Mouse (Mus musculus): ENCODE data around the gene Anxa8. TPM values are rescaled to one million over a fixed set of nuclear protein-coding genes. Genes with fewer than 3 reads are reported as not detected.

Gene Anxa8
- polyA plus RNA-seq, 1 experiment from 2014 or later = 34.6 TPM

- 7% methylated on average over 11 of the region's 11 CpGs for WGBS
- DNase-seq (ENCODE audit: low spot score) = peak; percentile 94
- H3K9ac ChIP-seq (ENCODE audit: low read depth, low read length) = no peak overlapping the region
Observed at GRCm38 (mm10) chr14:34080321-34080997, 5.3 kb upstream of the Anxa8 start.

GRCm38 (mm10) chr14:34086806-34087205 is 1.0 kb downstream of the Anxa8 start:
- Histone ChIP-seq H3K27ac (replicated peaks; ENCODE audit: low read depth, low read length) (no peak overlapping the region), H3K9ac (ENCODE audit: low read depth, low read length) (no peak overlapping the region), H3K9me3 (ENCODE audit: control insufficient read depth, low read length) (no peaks in the 10 kb centered on the region), H3K4me1 (ENCODE audit: control insufficient read depth, insufficient read depth, low read length) (no peaks in the 10 kb centered on the region), H3K36me3 (ENCODE audit: control insufficient read depth, insufficient read depth, low read length) (no peaks in the 10 kb centered on the region), H3K27me3 (replicated peaks; ENCODE audit: control insufficient read depth, insufficient read depth, low read length) (no peaks in the 10 kb centered on the region), H3K4me2 (ENCODE audit: low read depth, low read length) (peak overlapping the region; percentile 18; the same call in 1 of the 2 replicates), H3K4me3 (ENCODE audit: low read depth, low read length) (no peak overlapping the region)
- ATAC-seq (ENCODE audit: low read depth) (no peak), DNase-seq (ENCODE audit: low spot score) (no peak)
- 63% methylated on average over 3 of the region's 4 CpGs for WGBS

More at GRCm38 (mm10) chr14:34080321-34080997, 5.3 kb upstream of the Anxa8 start:
- Histone ChIP-seq H3K4me3 (ENCODE audit: low read depth, low read length) (no peak overlapping the region), H3K9me3 (ENCODE audit: control insufficient read depth, low read length) (no peaks in the 10 kb centered on the region), H3K36me3 (ENCODE audit: control insufficient read depth, insufficient read depth, low read length) (no peaks in the 10 kb centered on the region), H3K4me1 (ENCODE audit: control insufficient read depth, insufficient read depth, low read length) (no peaks in the 10 kb centered on the region), H3K27ac (replicated peaks; ENCODE audit: low read depth, low read length) (no peak overlapping the region), H3K27me3 (replicated peaks; ENCODE audit: control insufficient read depth, insufficient read depth, low read length) (no peaks in the 10 kb centered on the region), H3K4me2 (ENCODE audit: low read depth, low read length) (0 out of 2 replicates have a peak overlapping the region, but pooled peaks have one; percentile 2)
- peak; percentile 87 for ATAC-seq (ENCODE audit: low read depth)

- Histone ChIP-seq H3K27me3 (replicated peaks; ENCODE audit: control insufficient read depth, insufficient read depth, low read length) (no peaks in the 10 kb centered on the region), H3K9ac (ENCODE audit: low read depth, low read length) (no peak overlapping the region), H3K36me3 (ENCODE audit: control insufficient read depth, insufficient read depth, low read length) (no peaks in the 10 kb centered on the region), H3K9me3 (ENCODE audit: control insufficient read depth, low read length) (no peaks in the 10 kb centered on the region), H3K4me1 (ENCODE audit: control insufficient read depth, insufficient read depth, low read length) (no peaks in the 10 kb centered on the region), H3K4me2 (ENCODE audit: low read depth, low read length) (no peak overlapping the region), H3K4me3 (ENCODE audit: low read depth, low read length) (no peak overlapping the region), H3K27ac (replicated peaks; ENCODE audit: low read depth, low read length) (no peak overlapping the region)
- DNase-seq (ENCODE audit: low spot score) (no peak), ATAC-seq (ENCODE audit: low read depth) (no peak)
- WGBS = 85% methylated on average over 2 of the region's 2 CpGs
Observed at GRCm38 (mm10) chr14:34087856-34088398, 2.1 kb downstream of the Anxa8 start.

GRCm38 (mm10) chr14:34089796-34090195 is 4.0 kb downstream of the Anxa8 start:
- H3K27me3 ChIP-seq (replicated peaks; ENCODE audit: control insufficient read depth, insufficient read depth, low read length) = no peaks in the 10 kb centered on the region
- H3K36me3 ChIP-seq (ENCODE audit: control insufficient read depth, insufficient read depth, low read length) = no peaks in the 10 kb centered on the region
- H3K9ac ChIP-seq (ENCODE audit: low read depth, low read length) = no peak overlapping the region
- H3K4me2 ChIP-seq (ENCODE audit: low read depth, low read length) = no peak overlapping the region
- no peak overlapping the region for H3K4me3 ChIP-seq (ENCODE audit: low read depth, low read length)
- no peaks in the 10 kb centered on the region for H3K4me1 ChIP-seq (ENCODE audit: control insufficient read depth, insufficient read depth, low read length)
- H3K27ac ChIP-seq (replicated peaks; ENCODE audit: low read depth, low read length) = no peak overlapping the region
- ATAC-seq (ENCODE audit: low read depth) (no peak), DNase-seq (ENCODE audit: low spot score) (no peak)
- H3K9me3 ChIP-seq (ENCODE audit: control insufficient read depth, low read length) = no peaks in the 10 kb centered on the region
- whole genome bisulfite sequencing = 84% methylated on average over 8 of the region's 8 CpGs

GRCm38 (mm10) chr14:34091475-34091874 is 5.7 kb downstream of the Anxa8 start:
- Histone ChIP-seq H3K27ac (replicated peaks; ENCODE audit: low read depth, low read length) (no peak overlapping the region), H3K9me3 (ENCODE audit: control insufficient read depth, low read length) (no peaks in the 10 kb centered on the region), H3K4me2 (ENCODE audit: low read depth, low read length) (no peak overlapping the region), H3K4me3 (ENCODE audit: low read depth, low read length) (no peak overlapping the region), H3K27me3 (replicated peaks; ENCODE audit: control insufficient read depth, insufficient read depth, low read length) (no peaks in the 10 kb centered on the region), H3K36me3 (ENCODE audit: control insufficient read depth, insufficient read depth, low read length) (no peaks in the 10 kb centered on the region), H3K4me1 (ENCODE audit: control insufficient read depth, insufficient read depth, low read length) (no peaks in the 10 kb centered on the region), H3K9ac (ENCODE audit: low read depth, low read length) (no peak overlapping the region)
- ATAC-seq (ENCODE audit: low read depth) (no peak), DNase-seq (ENCODE audit: low spot score) (no peak)
- WGBS = 80% methylated on average over 5 of the region's 5 CpGs

GRCm38 (mm10) chr14:34092856-34093255 is 7.1 kb downstream of the Anxa8 start:
- no peaks in the 10 kb centered on the region for H3K36me3 ChIP-seq (ENCODE audit: control insufficient read depth, insufficient read depth, low read length)
- no peaks in the 10 kb centered on the region for H3K9me3 ChIP-seq (ENCODE audit: control insufficient read depth, low read length)
- ATAC-seq (ENCODE audit: low read depth) (no peak), DNase-seq (ENCODE audit: low spot score) (no peak)
- no peak overlapping the region for H3K27ac ChIP-seq (replicated peaks; ENCODE audit: low read depth, low read length)
- H3K4me2 ChIP-seq (ENCODE audit: low read depth, low read length) = no peak overlapping the region
- no peaks in the 10 kb centered on the region for H3K4me1 ChIP-seq (ENCODE audit: control insufficient read depth, insufficient read depth, low read length)
- H3K4me3 ChIP-seq (ENCODE audit: low read depth, low read length) = no peak overlapping the region
- H3K9ac ChIP-seq (ENCODE audit: low read depth, low read length) = no peak overlapping the region
- WGBS = 100% methylated on average over 1 of the region's 1 CpGs
- H3K27me3 ChIP-seq (replicated peaks; ENCODE audit: control insufficient read depth, insufficient read depth, low read length) = no peaks in the 10 kb centered on the region

- no peaks in the 10 kb centered on the region for H3K36me3 ChIP-seq (ENCODE audit: control insufficient read depth, insufficient read depth, low read length)
- WGBS = 78% methylated on average over 5 of the region's 5 CpGs
- no peak overlapping the region for H3K27ac ChIP-seq (replicated peaks; ENCODE audit: low read depth, low read length)
- DNase-seq (ENCODE audit: low spot score) = no peak
- H3K4me1 ChIP-seq (ENCODE audit: control insufficient read depth, insufficient read depth, low read length) = no peaks in the 10 kb centered on the region
- H3K4me3 ChIP-seq (ENCODE audit: low read depth, low read length) = no peak overlapping the region
- H3K4me2 ChIP-seq (ENCODE audit: low read depth, low read length) = no peak overlapping the region
- no peaks in the 10 kb centered on the region for H3K9me3 ChIP-seq (ENCODE audit: control insufficient read depth, low read length)
- ATAC-seq (ENCODE audit: low read depth) = no peak
- H3K27me3 ChIP-seq (replicated peaks; ENCODE audit: control insufficient read depth, insufficient read depth, low read length) = no peaks in the 10 kb centered on the region
- no peak overlapping the region for H3K9ac ChIP-seq (ENCODE audit: low read depth, low read length)
Observed at GRCm38 (mm10) chr14:34096161-34096560, 10.4 kb downstream of the Anxa8 start.

- 54% methylated on average over 5 of the region's 5 CpGs for WGBS
- Histone ChIP-seq H3K36me3 (ENCODE audit: control insufficient read depth, insufficient read depth, low read length) (no peaks in the 10 kb centered on the region), H3K9me3 (ENCODE audit: control insufficient read depth, low read length) (no peaks in the 10 kb centered on the region), H3K27ac (replicated peaks; ENCODE audit: low read depth, low read length) (no peak within 1 kb of the TSS), H3K4me1 (ENCODE audit: control insufficient read depth, insufficient read depth, low read length) (peaks cover 11% of the 10 kb centered on the region; the same call in 1 of the 2 replicates), H3K9ac (ENCODE audit: low read depth, low read length) (0 out of 2 replicates have a peak within 1 kb of the TSS, but pooled peaks have one; percentile 14), H3K4me2 (ENCODE audit: low read depth, low read length) (no peak within 1 kb of the TSS), H3K27me3 (replicated peaks; ENCODE audit: control insufficient read depth, insufficient read depth, low read length) (no peaks in the 10 kb centered on the region), H3K4me3 (ENCODE audit: low read depth, low read length) (no peak within 1 kb of the TSS)
- DNase-seq (ENCODE audit: low spot score) (peak; percentile 82), ATAC-seq (ENCODE audit: low read depth) (peak; percentile 54; the same call in 1 of the 2 replicates)
Observed at GRCm38 (mm10) chr14:34102601-34103000, 16.8 kb downstream of the Anxa8 start, which contains the start of gene A630023A22Rik. Gene A630023A22Rik, minus strand, starts transcription at chr14:34102754.

- no peak overlapping the region for H3K27ac ChIP-seq (replicated peaks; ENCODE audit: low read depth, low read length)
- H3K4me1 ChIP-seq (ENCODE audit: control insufficient read depth, insufficient read depth, low read length) = peaks cover 11% of the 10 kb centered on the region; the same call in 1 of the 2 replicates
- WGBS = 70% methylated on average over 3 of the region's 3 CpGs
- H3K4me2 ChIP-seq (ENCODE audit: low read depth, low read length) = no peak overlapping the region
- H3K9me3 ChIP-seq (ENCODE audit: control insufficient read depth, low read length) = no peaks in the 10 kb centered on the region
- H3K27me3 ChIP-seq (replicated peaks; ENCODE audit: control insufficient read depth, insufficient read depth, low read length) = no peaks in the 10 kb centered on the region
- H3K9ac ChIP-seq (ENCODE audit: low read depth, low read length) = no peak overlapping the region
- ATAC-seq (ENCODE audit: low read depth) (no peak), DNase-seq (ENCODE audit: low spot score) (no peak)
- no peaks in the 10 kb centered on the region for H3K36me3 ChIP-seq (ENCODE audit: control insufficient read depth, insufficient read depth, low read length)
- H3K4me3 ChIP-seq (ENCODE audit: low read depth, low read length) = no peak overlapping the region
Observed at GRCm38 (mm10) chr14:34103855-34104254, 18.1 kb downstream of the Anxa8 start.
